In genomic region chr15:60124461-60124860, GRCm38 (mm10) we compare ENCODE assay signal across 32 mouse cellular contexts.
"Had no signal": no experiment of that assay in that cellular context is flagged by ENCODE, and none has a peak within 500 bp of the region (broad histone marks: within the 10 kb centered on the region; RNA-seq: fewer than 3 reads in every experiment).

No protein-coding gene starts in this region.

- H3K9ac ChIP-seq: limb, embryonic 12.5 days; limb, embryonic 13.5 days; limb, embryonic 15.5 days; liver, embryonic 12.5 days; liver, embryonic 13.5 days; liver, embryonic 14.5 days; liver, embryonic 15.5 days; liver, postnatal 0 days; lung, embryonic 14.5 days; lung, embryonic 15.5 days; midbrain, embryonic 12.5 days; midbrain, embryonic 13.5 days; midbrain, embryonic 15.5 days had no signal

- H3K4me1 ChIP-seq: limb, embryonic 10.5 days; limb, embryonic 12.5 days; limb, embryonic 13.5 days; limb, embryonic 15.5 days; liver, embryonic 12.5 days; liver, embryonic 13.5 days; liver, embryonic 15.5 days; lung, embryonic 15.5 days; megakaryocyte, embryonic 14.5 days; midbrain, embryonic 10.5 days; midbrain, embryonic 12.5 days; midbrain, embryonic 13.5 days; midbrain, embryonic 15.5 days had no signal

- ATAC-seq: liver, embryonic 12.5 days; liver, postnatal 0 days; lung, postnatal 0 days; midbrain, embryonic 13.5 days; midbrain, embryonic 15.5 days; midbrain, embryonic 16.5 days had no signal

- H3K27me3 ChIP-seq: limb, embryonic 12.5 days; limb, embryonic 13.5 days; limb, embryonic 15.5 days; liver, embryonic 12.5 days; liver, embryonic 13.5 days; liver, embryonic 15.5 days; lung, embryonic 15.5 days; megakaryocyte, embryonic 14.5 days; midbrain, embryonic 12.5 days; midbrain, embryonic 13.5 days; midbrain, embryonic 15.5 days had no signal

- DNase-seq: left cerebral cortex, postnatal 4 days; liver; liver, embryonic 13.5 days; liver, postnatal 0 days; lung, adult 18-20 months; lung, adult 2 months; lung, embryonic 14.5 days; lung, postnatal 10 days; lung, postnatal 14 days; lung, postnatal 36 days; lung, postnatal 4 days; midbrain, embryonic 14.5 days had no signal

- H3K36me3 ChIP-seq: limb, embryonic 10.5 days; limb, embryonic 12.5 days; limb, embryonic 13.5 days; limb, embryonic 15.5 days; liver, embryonic 12.5 days; liver, embryonic 13.5 days; liver, embryonic 15.5 days; lung, embryonic 15.5 days; midbrain, embryonic 10.5 days; midbrain, embryonic 12.5 days; midbrain, embryonic 13.5 days; midbrain, embryonic 15.5 days had no signal

- H3K4me3 ChIP-seq: left cerebral cortex, adult 2 months; limb, embryonic 10.5 days; limb, embryonic 12.5 days; limb, embryonic 13.5 days; limb, embryonic 15.5 days; liver, embryonic 12.5 days; liver, embryonic 13.5 days; liver, embryonic 15.5 days; lung, embryonic 15.5 days; megakaryocyte, embryonic 14.5 days; midbrain, embryonic 10.5 days; midbrain, embryonic 12.5 days; midbrain, embryonic 13.5 days; midbrain, embryonic 15.5 days; myocyte had no signal

- H3K4me2 ChIP-seq: limb, embryonic 12.5 days; limb, embryonic 13.5 days; limb, embryonic 15.5 days; liver, embryonic 11.5 days; liver, embryonic 12.5 days; liver, embryonic 13.5 days; liver, embryonic 15.5 days; lung, embryonic 14.5 days; lung, embryonic 15.5 days; midbrain, embryonic 11.5 days; midbrain, embryonic 12.5 days; midbrain, embryonic 13.5 days; midbrain, embryonic 15.5 days had no signal

- H3K27ac ChIP-seq: left cerebral cortex, adult 2 months; limb, embryonic 10.5 days; limb, embryonic 12.5 days; limb, embryonic 13.5 days; limb, embryonic 15.5 days; liver, embryonic 12.5 days; liver, embryonic 13.5 days; liver, embryonic 14.5 days; liver, embryonic 15.5 days; lung, embryonic 15.5 days; macrophage; midbrain, embryonic 10.5 days; midbrain, embryonic 12.5 days; midbrain, embryonic 13.5 days; midbrain, embryonic 15.5 days had no signal

- H3K9me3 ChIP-seq: limb, embryonic 10.5 days; limb, embryonic 12.5 days; limb, embryonic 13.5 days; limb, embryonic 15.5 days; liver, embryonic 12.5 days; liver, embryonic 13.5 days; liver, embryonic 15.5 days; lung, embryonic 15.5 days; megakaryocyte, embryonic 14.5 days; midbrain, embryonic 10.5 days; midbrain, embryonic 12.5 days; midbrain, embryonic 13.5 days; midbrain, embryonic 15.5 days had no signal
